Mouse (Mus musculus): ENCODE results near the gene Khsrp. TPM values are rescaled to one million over a fixed set of nuclear protein-coding genes. Genes with fewer than 3 reads are reported as not detected.

The Khsrp gene
- total and polyA plus RNA-seq, 2 experiments: 7.6 to 38.9 TPM

- no peak for TF ChIP-seq POLR2A (IDR thresholded peaks at IDR 0.05; ENCODE audit: extremely low read depth, insufficient read depth, low read length)
- no peak for TF ChIP-seq CTCF (IDR thresholded peaks at IDR 0.05; ENCODE audit: low read depth, low read length)
- WGBS: 85% methylated on average over 5 of the region's 5 CpGs
- H3K79me2 ChIP-seq (ENCODE audit: control insufficient read depth, insufficient read depth, low read length): no peaks in the 10 kb centered on the region
- no peak overlapping the region for H3K4me3 ChIP-seq (ENCODE audit: insufficient read depth, low read depth, low read length)
- no peak for DNase-seq (ENCODE audit: extremely low read depth, low read depth, low spot score)
- no peak overlapping the region for H3K27ac ChIP-seq (replicated peaks; ENCODE audit: insufficient read depth, low read depth, low read length)
- H3K9ac ChIP-seq (ENCODE audit: low read depth, low read length): no peak overlapping the region
- H3K4me1 ChIP-seq (ENCODE audit: control insufficient read depth, insufficient read depth, low read length): no peaks in the 10 kb centered on the region
- H3K27me3 ChIP-seq (ENCODE audit: control insufficient read depth, insufficient read depth, low read length): no peaks in the 10 kb centered on the region
- no peaks in the 10 kb centered on the region for H3K36me3 ChIP-seq (ENCODE audit: control insufficient read depth, insufficient read depth, low read length)
Measured at GRCm38 (mm10) chr17:56974708-56975240, 56.5 kb downstream of the Khsrp start.

DNA sequence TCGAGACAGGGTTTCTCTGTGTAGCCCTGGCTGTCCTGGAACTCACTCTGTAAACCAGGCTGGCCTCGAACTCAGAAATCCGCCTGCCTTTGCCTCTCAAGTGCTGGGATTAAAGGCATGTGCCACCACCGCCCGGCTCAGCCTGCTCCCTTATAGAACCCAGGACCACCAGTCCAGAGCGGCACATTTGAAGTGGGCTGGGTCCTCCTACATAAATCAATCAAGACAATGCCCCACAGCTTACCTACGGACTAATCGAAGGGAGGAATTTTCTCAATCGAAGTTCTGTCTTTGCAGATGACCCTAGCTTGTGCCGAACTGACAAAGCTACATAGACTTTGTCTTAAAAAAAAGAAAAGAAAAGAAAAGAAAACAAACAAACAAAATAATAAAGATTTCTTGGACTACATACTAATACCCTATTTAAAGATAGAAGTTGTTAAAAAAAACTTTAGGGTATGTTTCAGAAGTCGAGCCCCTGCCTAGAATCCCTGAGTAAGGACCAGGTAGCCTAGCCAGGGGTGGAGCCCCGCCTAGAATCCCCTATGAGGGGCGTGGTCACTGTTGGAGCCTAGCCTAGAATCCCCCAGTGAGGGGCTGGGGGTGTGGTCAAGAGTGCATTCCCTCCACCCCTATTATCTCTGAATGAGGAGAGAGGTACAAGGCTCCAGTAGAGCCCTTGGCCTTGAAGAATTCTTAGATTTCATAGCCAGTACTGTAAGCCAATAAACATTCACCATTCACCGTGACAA lies 57.2 kb downstream of the Khsrp start:
- 74% methylated on average over 14 of the region's 14 CpGs for WGBS

More for the DNA sequence above, 57.2 kb downstream of the Khsrp start:
- H3K36me3 ChIP-seq (ENCODE audit: control insufficient read depth, insufficient read depth, low read length): no peaks in the 10 kb centered on the region
- no peak overlapping the region for H3K27ac ChIP-seq (replicated peaks; ENCODE audit: insufficient read depth, low read depth, low read length)
- no peak for TF ChIP-seq CTCF (IDR thresholded peaks at IDR 0.05; ENCODE audit: low read depth, low read length)
- H3K79me2 ChIP-seq (ENCODE audit: control insufficient read depth, insufficient read depth, low read length): no peaks in the 10 kb centered on the region
- H3K27me3 ChIP-seq (ENCODE audit: control insufficient read depth, insufficient read depth, low read length): no peaks in the 10 kb centered on the region
- no peak overlapping the region for H3K4me3 ChIP-seq (ENCODE audit: insufficient read depth, low read depth, low read length)
- H3K4me1 ChIP-seq (ENCODE audit: control insufficient read depth, insufficient read depth, low read length): no peaks in the 10 kb centered on the region
- no peak for DNase-seq (ENCODE audit: extremely low read depth, low read depth, low spot score)
- H3K9ac ChIP-seq (ENCODE audit: low read depth, low read length): no peak overlapping the region

Other genes starting within 250 kb of the Khsrp start
- gene Rfx2, start 200.5 kb downstream of the Khsrp start, total RNA-seq (2014; rRNA removed): 0.18 and 0.54 TPM in 2 replicates
- gene Rfx2, start 200.5 kb downstream of the Khsrp start, polyA plus RNA-seq (2012; rRNA removed): 0.87 and 1.0 TPM in 2 replicates
- gene Acsbg2, start 157.1 kb downstream of the Khsrp start, total RNA-seq (2014; rRNA removed): not detected in 2 replicates
- not detected in 2 replicates for gene Acsbg2, start 157.1 kb downstream of the Khsrp start, polyA plus RNA-seq (2012; rRNA removed)
- gene 1700061G19Rik, start 156.0 kb downstream of the Khsrp start, total RNA-seq (2014; rRNA removed): not detected in 2 replicates
- gene 1700061G19Rik, start 156.0 kb downstream of the Khsrp start, polyA plus RNA-seq (2012; rRNA removed): 0.02 TPM in 1 of 2 replicates, not detected in the other
- 3.0 and 4.4 TPM in 2 replicates for gene Mllt1, start 96.1 kb downstream of the Khsrp start, total RNA-seq (2014; rRNA removed)
- 19.4 and 22.7 TPM in 2 replicates for gene Mllt1, start 96.1 kb downstream of the Khsrp start, polyA plus RNA-seq (2012; rRNA removed)
- not detected in 2 replicates for gene Acer1, start 49.4 kb downstream of the Khsrp start, total RNA-seq (2014; rRNA removed)
- not detected in 2 replicates for gene Acer1, start 49.4 kb downstream of the Khsrp start, polyA plus RNA-seq (2012; rRNA removed)
- 75.6 and 93.8 TPM in 2 replicates for gene Clpp, start 41.2 kb downstream of the Khsrp start, total RNA-seq (2014; rRNA removed)
- 174 and 184 TPM in 2 replicates for gene Clpp, start 41.2 kb downstream of the Khsrp start, polyA plus RNA-seq (2012; rRNA removed)
- gene Alkbh7, start 34.2 kb downstream of the Khsrp start, total RNA-seq (2014; rRNA removed): 23.2 and 24.4 TPM in 2 replicates
- 42.0 and 51.1 TPM in 2 replicates for gene Alkbh7, start 34.2 kb downstream of the Khsrp start, polyA plus RNA-seq (2012; rRNA removed)
- not detected in 2 replicates for gene Pspn, start 31.5 kb downstream of the Khsrp start, total RNA-seq (2014; rRNA removed)
- gene Pspn, start 31.5 kb downstream of the Khsrp start, polyA plus RNA-seq (2012; rRNA removed): not detected in 2 replicates
- gene Gtf2f1, start 20.2 kb downstream of the Khsrp start, total RNA-seq (2014; rRNA removed): 10.9 and 11.9 TPM in 2 replicates
- 10.4 and 10.6 TPM in 2 replicates for gene Gtf2f1, start 20.2 kb downstream of the Khsrp start, polyA plus RNA-seq (2012; rRNA removed)
- gene Gm17949, start 20.1 kb downstream of the Khsrp start, total RNA-seq (2014; rRNA removed): not detected in 2 replicates
- not detected in 2 replicates for gene Gm17949, start 20.1 kb downstream of the Khsrp start, polyA plus RNA-seq (2012; rRNA removed)
- gene Slc25a41, start 10.1 kb upstream of the Khsrp start, total RNA-seq (2014; rRNA removed): not detected in 2 replicates
- gene Slc25a41, start 10.1 kb upstream of the Khsrp start, polyA plus RNA-seq (2012; rRNA removed): not detected in 2 replicates
- gene Crb3, start 27.6 kb upstream of the Khsrp start, total RNA-seq (2014; rRNA removed): 21.9 and 27.7 TPM in 2 replicates
- 45.6 and 57.7 TPM in 2 replicates for gene Crb3, start 27.6 kb upstream of the Khsrp start, polyA plus RNA-seq (2012; rRNA removed)
- gene Slc25a23, start 28.3 kb upstream of the Khsrp start, total RNA-seq (2014; rRNA removed): 54.9 and 94.6 TPM in 2 replicates
- gene Slc25a23, start 28.3 kb upstream of the Khsrp start, polyA plus RNA-seq (2012; rRNA removed): 212 and 255 TPM in 2 replicates
- gene Dennd1c, start 47.0 kb upstream of the Khsrp start, total RNA-seq (2014; rRNA removed): 0.54 and 0.92 TPM in 2 replicates
- 1.2 and 1.6 TPM in 2 replicates for gene Dennd1c, start 47.0 kb upstream of the Khsrp start, polyA plus RNA-seq (2012; rRNA removed)
- 0.18 and 0.27 TPM in 2 replicates for gene Tubb4a, start 56.3 kb upstream of the Khsrp start, total RNA-seq (2014; rRNA removed)
- 0.16 and 0.24 TPM in 2 replicates for gene Tubb4a, start 56.3 kb upstream of the Khsrp start, polyA plus RNA-seq (2012; rRNA removed)
- gene Tnfsf9, start 73.8 kb upstream of the Khsrp start, total RNA-seq (2014; rRNA removed): 0.18 and 0.54 TPM in 2 replicates
- gene Tnfsf9, start 73.8 kb upstream of the Khsrp start, polyA plus RNA-seq (2012; rRNA removed): 0.09 and 0.15 TPM in 2 replicates
- 1.0 TPM in 1 of 2 replicates, not detected in the other for gene Cd70, start 118.3 kb upstream of the Khsrp start, total RNA-seq (2014; rRNA removed)
- not detected in 2 replicates for gene Cd70, start 118.3 kb upstream of the Khsrp start, polyA plus RNA-seq (2012; rRNA removed)
- 0.27 and 0.28 TPM in 2 replicates for gene Tnfsf14, start 162.7 kb upstream of the Khsrp start, total RNA-seq (2014; rRNA removed)
- 0.42 and 0.75 TPM in 2 replicates for gene Tnfsf14, start 162.7 kb upstream of the Khsrp start, polyA plus RNA-seq (2012; rRNA removed)
- gene C3, start 196.6 kb upstream of the Khsrp start, total RNA-seq (2014; rRNA removed): 5,384 and 7,708 TPM in 2 replicates
- gene C3, start 196.6 kb upstream of the Khsrp start, polyA plus RNA-seq (2012; rRNA removed): 3,773 and 3,833 TPM in 2 replicates
- 10.7 and 11.7 TPM in 2 replicates for gene Gpr108, start 216.9 kb upstream of the Khsrp start, total RNA-seq (2014; rRNA removed)
- 19.3 and 23.7 TPM in 2 replicates for gene Gpr108, start 216.9 kb upstream of the Khsrp start, polyA plus RNA-seq (2012; rRNA removed)
- gene Trip10, start 217.9 kb upstream of the Khsrp start, total RNA-seq (2014; rRNA removed): 4.6 and 5.1 TPM in 2 replicates
- 4.8 and 7.2 TPM in 2 replicates for gene Trip10, start 217.9 kb upstream of the Khsrp start, polyA plus RNA-seq (2012; rRNA removed)
- 2.7 and 2.9 TPM in 2 replicates for gene Vav1, start 247.6 kb upstream of the Khsrp start, total RNA-seq (2014; rRNA removed)
- gene Vav1, start 247.6 kb upstream of the Khsrp start, polyA plus RNA-seq (2012; rRNA removed): 1.3 and 1.9 TPM in 2 replicates